Mouse (Mus musculus) spleen, adult 2 months (tissue): ENCODE results near the gene Angptl2.
"Not testable (repeated sequence)": the region's sequence is repeated elsewhere in the genome, so short reads cannot be mapped to it uniquely, and the experiment has no call there.

Source experiments
- CTCF ChIP-seq: fragments of 200-500 bp; IDR thresholded peaks from 2 replicates; pipeline ENCODE4 v1.5.1; 2011; ENCODE audit warnings: mild to moderate bottlenecking, inconsistent platforms; ENCODE audit not compliant: insufficient read depth, insufficient read length, insufficient replicate concordance; ENCODE audit errors: extremely low read depth
- POLR2A ChIP-seq: fragments of 200-500 bp; IDR thresholded peaks from 2 replicates; pipeline ENCODE4 v1.6.1; 2011; ENCODE audit warnings: low read depth, low read length, inconsistent platforms

- TF ChIP-seq POLR2A, CTCF: not testable (repeated sequence)
Observed at GRCm38 (mm10) chr2:33211263-33211662, 4.6 kb upstream of the Angptl2 start.
